Mouse (Mus musculus) retina, adult 2 months (tissue): Measurements from ENCODE around the gene Lyl1.
A peak's percentile ranks its signal among the peaks of the same experiment; 100 is the strongest.

Experiments used
- DNase-seq: peaks from one replicate; pipeline ENCODE4 v3.0.0-alpha.2; 2012; ENCODE audit warnings: low read depth, low spot score

The Lyl1 gene

DNA sequence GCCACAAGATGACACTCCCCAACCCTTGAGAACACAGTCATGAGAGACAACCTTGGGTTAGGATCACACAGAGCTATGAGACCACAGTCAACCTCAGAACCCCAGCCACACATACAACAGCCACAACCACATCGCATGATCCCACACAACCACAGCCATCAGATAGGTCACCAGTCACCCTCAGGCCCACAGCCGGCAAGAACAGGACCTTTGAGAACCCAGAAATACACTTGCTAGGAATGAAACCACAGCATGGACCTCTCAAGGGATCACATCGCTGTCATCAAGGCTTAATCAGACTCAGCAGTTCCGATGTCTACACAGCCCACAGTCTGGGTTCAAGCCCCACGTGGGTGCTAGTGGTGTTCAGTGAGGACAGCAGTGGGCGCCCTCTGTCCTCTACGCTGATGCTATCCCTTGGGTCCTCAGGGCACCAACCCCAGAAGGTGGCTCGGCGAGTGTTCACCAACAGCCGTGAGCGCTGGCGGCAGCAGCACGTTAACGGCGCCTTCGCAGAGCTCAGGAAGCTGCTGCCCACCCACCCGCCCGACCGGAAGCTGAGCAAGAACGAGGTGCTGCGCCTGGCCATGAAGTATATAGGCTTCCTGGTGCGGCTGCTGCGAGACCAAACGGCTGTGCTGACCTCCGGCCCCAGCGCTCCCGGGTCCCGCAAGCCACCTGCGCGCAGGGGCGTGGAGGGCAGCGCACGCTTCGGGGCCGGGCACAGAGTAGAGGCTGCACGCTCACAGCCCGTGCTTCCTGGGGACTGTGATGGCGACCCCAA lies 2.4 kb downstream of the Lyl1 start:
- DNase-seq, result no peak

DNA sequence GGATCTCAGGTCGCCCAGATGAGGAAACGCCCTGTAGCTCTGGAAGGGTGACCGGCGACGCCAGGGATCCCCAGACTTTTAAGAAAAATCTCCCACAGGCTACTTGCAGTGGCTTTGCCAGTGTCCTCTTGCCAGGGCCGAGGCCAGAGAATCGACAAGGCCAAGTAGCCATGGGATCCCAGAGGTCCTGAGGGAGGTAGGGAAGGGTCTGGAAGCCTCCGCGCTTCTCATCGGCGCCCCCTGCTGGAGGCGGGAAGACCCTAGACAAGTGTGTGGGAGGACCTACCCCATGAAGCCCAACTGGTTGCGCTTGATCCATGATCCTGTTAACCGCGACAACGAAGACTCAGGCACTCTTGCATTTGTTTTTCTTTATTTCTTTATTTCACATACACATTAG lies 3.1 kb downstream of the Lyl1 start:
- DNase-seq, result no peak

DNA sequence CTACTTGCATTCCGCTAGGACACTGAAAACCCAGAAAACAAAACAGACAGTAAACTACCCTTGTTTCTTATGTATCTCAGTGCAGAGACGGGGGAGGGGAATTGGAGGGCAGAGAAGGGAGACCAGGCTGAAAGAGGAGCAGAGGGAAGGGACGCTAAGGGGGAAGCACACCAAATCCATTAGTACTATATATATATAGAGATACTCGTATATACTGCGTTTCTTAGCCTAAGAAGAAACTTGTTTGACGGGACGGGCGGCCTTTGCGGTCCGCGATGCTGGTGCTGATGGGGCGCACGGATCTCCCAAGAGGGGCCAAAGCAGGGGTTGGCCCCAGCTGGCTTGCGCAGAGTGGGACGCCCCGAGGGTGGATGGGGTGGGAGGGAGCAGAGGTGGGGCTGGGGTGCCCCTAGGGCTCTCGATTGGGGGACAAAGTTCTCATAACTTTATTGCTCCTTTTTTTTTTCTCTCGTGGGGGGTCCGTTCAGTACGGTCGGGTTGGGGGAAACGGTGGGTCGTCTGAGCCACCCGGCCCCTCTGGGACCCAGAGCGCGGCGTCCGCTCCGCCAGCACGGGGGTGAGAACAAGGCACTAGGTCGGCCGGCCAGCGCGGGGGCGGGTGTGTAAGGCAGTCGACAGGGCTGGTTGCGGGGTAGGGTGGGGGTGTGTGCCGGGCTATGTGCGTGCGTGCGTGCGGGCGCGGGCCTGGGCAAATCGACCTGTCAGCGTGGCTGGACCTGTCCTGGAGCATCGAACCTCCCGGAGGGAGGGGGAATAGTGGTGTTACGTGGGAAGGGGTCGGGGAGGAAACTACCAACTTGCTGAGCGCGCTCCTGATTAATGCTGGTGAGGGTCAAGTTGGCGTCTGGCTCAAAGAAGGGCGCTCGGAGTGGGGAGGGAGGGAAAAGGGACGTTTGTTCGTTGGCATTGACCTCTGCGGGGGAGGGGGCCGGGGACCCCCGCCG lies 3.9 kb downstream of the Lyl1 start:
- DNase-seq, result no peak

DNA sequence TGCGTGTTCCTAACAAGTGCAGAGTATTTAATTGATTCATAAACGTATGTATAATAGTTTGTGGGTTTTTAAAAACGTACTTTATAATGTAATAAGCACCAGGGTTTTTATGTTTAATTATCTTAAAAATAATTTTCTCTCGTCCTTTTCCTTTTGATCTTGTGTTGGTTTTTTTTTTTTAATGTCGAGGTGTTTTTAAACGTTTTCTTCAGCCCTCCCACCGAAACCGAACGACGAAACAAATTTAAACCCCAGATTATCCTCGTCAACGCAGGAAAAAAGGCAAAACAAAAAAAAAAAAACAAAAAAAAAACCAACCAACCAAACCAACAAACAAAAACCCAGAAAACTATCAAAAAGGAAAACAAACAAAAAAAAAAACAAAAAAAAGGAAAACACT lies 4.7 kb downstream of the Lyl1 start:
- DNase-seq, result no peak

DNA sequence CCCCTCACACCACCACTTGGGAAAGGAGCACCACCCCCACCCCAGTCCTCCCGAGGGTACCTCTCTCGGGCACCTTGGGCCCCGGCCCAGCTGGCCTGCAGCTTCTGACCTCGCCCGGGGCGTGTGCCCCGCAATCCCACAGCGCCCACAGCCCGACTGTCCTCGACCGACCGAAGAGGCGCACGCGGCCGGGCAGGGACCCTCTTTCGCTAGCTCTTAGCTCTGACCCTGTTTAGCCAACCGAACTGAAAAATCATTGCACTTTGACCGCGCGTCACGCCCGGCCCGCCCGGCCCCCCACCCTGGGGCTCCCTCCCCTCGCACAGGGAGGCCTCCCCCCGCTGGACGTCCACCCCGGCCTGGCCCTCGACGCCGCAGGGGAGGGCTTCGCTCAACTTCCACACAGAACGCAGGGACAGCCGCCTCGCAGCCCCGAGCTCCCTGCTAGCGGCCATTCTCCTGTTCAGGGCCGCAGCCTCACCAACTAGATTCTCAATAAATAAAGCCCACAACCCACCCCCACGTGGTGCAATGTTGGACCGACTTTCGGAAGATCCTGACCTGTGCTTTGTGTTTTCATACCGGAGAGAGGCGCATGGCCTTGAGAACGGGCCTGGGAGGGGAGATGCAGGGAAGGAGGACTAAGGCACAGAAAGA lies 5.5 kb downstream of the Lyl1 start:
- DNase-seq, result no peak

DNA sequence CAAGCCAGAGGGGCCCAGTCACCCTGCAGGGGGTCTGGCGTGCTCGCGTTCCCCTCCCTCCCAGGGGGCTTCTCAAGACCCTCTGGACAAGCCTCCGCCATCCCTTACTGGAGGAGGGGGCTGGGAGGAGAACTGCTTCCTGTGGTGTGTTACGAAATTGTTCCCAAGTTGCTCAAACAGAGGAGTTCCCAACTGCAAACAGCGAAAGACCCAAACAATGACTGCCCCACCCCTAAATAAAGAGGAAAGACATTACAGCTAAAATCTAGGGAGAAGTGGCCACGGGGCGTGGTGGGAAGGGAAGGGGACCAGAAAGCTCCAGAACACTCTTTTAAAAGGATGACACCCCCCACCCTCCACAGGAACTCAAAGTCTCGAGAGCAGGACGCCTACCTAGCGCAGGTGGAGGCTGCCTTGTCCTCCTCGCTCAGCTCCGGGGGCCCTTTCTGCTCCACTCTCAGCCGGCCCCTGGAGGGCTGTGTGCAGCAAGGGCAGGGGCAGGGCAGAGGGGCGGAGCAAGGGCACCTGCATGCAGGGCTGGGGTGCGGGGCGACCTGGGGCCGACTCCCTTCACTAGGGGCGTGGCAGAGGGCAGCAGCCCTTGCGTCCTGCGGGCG lies 6.1 kb downstream of the Lyl1 start:
- no peak for DNase-seq

DNA sequence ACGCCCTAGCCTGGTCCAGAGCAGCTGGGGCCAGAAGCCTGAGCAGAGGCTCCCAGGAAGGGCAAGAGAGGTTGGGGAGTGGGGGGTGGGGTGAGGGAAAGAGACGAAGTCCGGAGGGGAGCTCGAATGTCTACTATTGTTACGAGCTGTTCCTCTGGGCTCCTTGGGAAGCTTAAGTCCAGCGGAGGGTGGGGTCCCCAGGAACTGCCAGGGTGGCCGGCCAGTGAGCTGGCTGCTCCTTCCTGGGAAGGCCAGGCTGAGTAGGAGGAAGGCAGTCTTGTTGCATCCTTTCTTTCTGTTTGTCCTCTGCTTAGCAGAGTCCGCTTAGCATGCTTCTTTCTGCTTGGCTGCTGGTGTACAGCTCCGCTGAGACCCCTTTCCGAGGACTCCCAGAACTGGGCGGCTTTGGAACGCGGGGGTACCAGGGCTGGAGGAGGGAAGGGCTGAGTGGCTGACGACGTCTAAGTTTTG lies 6.8 kb downstream of the Lyl1 start:
- DNase-seq, result no peak

DNA sequence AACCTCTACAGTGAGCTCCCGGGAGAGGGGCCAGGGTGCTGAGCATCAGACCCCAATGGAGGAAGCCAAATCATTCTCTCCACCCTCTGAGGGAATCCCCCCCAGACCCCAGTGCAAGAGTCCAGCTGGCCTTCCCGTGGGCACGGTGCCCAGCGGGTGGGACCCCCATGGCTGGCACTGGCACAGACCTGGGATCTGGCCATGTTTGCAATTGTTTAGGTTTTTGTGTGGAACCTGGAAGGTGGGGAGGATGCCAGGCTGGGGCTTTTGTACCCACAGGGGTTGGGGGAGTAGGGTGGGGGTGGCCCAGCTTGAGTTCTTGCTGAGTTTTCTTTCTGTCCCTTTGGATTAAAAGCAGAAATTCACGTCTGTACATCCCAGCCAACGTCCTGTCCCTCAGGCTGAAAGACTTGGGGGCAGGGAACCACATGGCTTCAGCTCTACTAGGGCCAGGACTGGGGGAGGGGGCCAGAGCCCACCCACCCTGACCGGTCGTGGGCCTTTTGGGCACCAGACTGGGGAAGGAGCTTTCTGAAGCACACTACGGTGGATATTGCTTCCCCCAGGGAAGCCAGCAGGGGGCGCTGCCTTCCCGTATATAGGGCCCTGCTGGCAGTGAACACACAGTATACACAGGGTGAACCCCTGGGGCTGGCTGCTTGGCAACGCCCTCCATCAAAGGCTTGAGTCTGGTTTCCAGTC lies 7.7 kb downstream of the Lyl1 start:
- DNase-seq, result peak; percentile 69

DNA sequence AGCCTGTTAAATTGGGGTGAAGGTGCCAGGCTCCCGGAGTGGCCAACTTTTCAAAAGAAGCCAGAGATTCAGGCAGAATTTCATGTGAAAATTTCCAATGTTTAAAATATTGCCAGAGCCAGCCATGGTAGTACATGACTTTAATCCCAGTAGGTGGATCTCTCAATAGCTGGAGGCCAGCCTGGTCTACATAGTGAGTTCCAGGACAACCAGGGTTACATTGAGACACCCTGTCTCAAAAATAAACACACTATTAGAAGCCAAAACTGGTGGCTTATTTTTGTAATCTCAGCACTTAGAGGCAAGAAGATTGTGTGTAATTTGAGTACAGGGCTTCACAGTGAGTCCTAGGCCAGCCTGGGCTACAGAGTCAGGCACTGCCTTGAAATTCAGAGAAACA lies 8.7 kb downstream of the Lyl1 start:
- no peak for DNase-seq

DNA sequence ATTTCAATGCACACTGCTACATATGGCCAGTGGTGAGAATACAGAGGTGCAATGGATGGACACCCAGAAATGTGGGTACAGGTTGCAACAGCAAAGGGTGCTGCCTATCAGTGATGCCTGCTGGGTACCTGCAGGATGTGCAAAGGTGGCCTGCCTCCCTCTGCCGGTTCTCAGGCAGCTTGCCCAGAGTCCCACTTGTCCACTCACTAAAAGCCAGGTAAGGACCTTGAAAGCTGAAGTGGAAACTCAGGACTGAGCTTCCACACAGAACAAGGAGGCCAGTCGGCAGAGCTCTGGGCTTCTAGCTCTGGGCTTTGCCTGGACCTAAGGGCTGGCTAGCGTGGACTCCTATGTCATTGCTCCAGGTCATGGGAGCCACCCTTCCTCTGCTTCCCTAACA lies 10.1 kb downstream of the Lyl1 start:
- no peak for DNase-seq

DNA sequence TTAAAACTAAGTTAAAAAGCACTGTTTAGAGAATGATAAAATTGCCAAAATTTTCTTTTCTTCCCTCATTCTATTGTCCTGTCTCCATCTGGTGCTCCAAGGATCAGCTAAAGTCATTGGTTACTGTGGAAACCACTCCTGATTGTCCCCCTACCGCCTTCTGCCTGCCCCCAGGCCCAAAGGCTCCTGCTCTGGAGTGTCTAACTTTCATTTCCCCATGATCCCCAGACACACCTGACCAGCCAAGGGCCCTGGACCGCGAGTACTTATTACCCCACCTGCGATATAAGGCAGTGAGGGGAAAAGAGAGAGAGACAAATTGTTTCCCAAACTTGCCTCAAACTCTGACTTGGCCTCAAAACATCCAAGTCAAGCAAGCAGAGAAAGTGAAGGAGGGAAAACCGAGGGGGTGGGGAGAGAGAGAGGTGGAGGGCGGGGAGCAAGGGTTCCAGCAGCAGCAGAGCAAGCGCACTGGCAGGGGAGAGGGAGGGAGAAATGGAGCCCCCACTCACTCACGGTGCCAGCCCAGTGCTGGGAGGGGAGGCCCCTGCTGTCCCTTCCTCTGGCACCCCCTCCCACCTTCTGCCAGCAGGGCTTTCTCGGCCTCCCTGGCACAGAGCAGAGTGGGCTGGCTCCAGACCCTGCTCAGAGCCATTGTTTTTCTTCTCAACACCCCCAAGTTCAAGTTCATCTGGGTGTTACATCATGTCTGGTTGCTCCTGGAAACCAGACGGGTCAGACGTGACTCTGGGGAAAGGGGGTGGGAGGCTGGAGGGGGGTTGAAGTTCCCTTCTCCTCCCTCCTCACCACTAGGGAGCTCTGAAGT lies 10.9 kb downstream of the Lyl1 start:
- no peak for DNase-seq

DNA sequence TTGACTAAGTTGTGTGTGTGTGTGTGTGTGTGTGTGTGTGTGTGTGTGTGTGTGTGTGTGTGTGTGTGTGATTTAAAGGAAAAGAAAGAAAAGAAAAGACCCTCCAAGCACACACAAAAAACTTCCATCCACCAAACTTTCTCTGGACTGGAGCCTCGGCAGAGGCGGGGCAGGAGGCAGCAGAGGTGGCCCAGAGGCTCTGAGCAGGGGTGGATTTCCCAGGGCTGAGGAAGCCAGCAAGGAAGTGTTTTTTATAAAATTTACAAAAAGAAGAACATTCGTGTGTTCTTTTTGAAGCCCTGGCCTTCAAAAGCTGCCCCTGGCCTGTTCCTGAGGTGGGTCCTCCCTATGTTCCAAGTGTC lies 11.5 kb downstream of the Lyl1 start:
- no peak for DNase-seq

DNA sequence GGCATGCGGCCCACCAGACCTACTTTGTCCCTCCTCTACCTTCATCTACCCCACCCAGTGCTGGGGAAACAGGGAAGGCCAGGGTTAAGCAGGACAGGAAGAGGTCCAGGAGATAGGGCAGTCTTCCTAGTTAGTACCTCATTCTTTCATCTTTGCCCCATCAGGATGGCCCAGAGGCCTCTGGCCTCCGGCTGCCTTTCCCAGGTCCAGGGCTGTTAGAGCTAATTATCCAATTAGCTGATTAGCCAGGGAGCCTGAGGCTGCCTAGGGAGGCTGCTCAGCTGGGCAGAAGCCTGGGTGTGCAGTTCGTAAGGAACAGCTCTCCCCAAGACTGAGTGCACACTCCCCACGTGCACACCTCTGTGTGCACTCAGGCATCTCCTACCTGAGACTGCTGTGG lies 12.1 kb downstream of the Lyl1 start:
- DNase-seq, result no peak

DNA sequence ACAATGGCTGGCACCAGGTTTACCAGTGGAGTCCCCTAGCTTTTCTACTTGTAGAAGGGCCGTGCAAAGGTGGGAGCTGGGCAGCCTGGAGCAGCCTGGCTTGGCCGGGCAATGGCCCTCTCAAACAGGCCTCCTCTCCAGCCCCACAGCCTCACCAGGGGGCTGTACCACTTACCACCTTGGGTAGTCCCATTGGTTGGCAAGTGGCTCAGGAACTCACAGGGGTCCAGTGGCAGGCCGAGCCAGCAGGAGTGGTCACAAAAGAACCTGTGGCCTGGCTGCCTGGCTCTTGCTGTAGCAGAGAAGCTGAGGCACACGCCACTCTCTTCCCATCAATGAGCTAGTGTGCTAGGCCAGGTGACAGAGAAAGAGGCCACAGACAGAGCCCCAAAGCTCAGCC lies 12.9 kb downstream of the Lyl1 start:
- DNase-seq, result no peak

DNA sequence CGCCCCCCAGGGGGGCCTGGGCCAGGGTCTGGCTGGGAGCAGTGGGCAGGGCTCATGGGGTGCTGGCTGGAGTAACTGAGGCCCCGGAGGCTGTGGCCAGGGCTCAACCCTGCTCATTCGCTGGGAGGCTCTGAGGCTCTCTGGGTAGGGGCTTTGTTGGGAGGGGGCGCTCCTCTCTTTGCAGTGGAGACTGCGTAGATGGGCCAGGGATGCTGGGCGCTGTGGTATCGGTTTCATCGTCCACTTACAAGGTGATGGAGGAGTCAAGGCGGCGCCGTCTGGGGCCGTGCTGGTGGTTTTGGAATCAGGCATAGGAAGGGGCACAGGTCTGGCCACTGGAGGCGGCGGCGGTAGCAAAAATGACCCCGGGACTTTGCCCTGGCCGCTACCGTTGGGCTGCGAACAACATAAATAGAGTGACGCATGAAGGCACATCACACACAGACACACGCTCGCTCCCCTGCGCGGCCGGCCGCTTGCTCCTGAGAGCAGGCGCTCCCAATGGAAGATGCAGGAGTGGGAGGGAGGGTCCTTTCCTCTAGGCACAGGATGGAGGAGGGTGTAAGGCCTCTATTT lies 14.7 kb downstream of the Lyl1 start:
- DNase-seq, result no peak

DNA sequence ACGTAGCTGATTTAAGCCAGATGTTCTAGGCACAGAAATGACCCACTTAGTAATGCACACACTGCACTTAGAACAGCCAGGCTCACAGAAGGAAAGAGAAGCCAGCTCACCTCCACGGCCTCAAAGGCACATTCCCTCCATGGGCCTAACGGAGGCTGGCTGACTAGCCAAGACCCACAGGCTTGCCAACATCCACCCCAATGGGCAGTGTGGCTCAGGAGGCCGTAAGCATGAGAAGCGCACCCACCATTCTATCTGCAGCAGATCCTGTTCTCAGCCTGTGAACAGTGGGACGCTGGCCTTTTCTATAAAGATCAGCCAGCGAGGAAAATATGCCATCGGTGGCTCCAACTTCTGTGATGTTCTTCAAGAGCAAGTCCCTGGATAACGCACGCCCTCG lies 15.5 kb downstream of the Lyl1 start:
- no peak for DNase-seq

DNA sequence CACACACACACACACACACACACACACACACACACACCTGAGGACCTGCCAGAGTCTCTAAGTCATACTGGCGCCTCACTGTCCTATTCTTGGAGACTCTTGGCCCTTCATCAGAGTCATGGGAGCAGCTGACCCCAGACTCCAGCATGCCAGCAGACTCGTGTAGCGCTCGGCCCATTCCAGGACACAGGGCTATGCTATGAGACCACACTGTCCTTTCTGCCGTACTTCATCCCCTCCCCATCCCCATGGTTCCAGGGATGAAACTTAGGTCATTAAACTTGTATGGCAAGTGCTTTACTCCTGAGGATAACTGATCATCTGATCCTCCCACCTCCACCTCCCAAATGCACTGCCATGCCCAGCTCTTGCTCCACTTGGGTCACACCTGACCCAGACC lies 17.2 kb downstream of the Lyl1 start:
- no peak for DNase-seq

DNA sequence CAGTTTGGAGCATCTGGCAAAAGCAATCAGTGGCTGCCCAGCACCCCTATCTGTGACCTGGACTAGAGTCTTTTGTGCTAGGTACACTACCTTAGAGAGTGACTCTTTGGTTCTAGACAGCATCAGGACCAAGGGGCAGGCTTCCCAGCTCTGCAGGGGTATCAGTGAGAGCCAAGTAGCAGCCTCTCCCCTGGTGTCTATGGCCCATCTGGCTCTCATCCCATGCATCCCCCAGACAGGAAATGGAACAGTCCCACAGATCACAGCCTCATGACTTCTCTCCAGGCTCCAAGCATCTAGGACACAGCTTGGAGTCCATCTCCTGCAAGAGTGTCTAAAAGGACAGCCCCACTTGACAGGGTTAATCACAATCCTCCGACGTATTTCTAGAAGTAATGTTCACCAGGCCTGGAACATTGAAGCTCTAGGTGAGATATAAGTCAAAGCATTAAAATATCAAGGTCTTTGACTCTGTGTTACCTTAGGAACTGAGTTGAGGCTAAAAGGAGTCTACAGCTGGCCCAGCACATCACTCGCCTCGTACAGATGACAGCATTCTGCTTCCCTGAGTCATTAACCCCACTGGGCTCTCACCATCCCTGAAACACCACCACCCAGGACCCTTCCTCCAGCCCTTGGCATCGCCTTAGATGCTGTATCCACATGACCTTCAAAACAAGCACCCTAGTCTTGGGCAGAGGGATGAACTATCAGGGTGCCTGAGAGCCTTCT lies 17.9 kb downstream of the Lyl1 start:
- no peak for DNase-seq

DNA sequence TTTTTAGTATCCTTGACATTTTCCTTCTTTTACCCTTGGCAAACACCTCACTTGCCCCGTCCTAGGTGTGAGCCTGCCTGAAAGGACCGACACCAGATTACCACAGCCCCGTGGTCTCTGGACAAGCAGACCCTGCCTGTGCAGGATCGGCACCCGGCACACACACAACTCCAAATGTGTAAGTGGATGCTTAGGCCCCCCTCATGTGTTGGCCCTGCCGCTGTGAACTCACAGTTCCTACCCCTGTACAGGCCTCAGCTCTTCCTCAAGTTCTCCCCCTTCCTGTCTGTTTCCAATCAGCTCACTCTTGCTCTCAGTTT lies 21.2 kb downstream of the Lyl1 start:
- no peak for DNase-seq
